Mouse (Mus musculus): ENCODE measurements around the gene Det1. TPM values are rescaled to one million over a fixed set of nuclear protein-coding genes. Genes with fewer than 3 reads are reported as not detected.

Det1 gene
- polyA plus RNA-seq, 1 experiment from 2014 or later: 14.9 TPM

- Histone ChIP-seq H3K27me3 (ENCODE audit: control insufficient read depth, insufficient read depth, low read length) (no peaks in the 10 kb centered on the region), H3K4me1 (ENCODE audit: control insufficient read depth, insufficient read depth, low read length) (peaks cover 10% of the 10 kb centered on the region), H3K4me3 (replicated peaks; ENCODE audit: low read depth, low read length) (no peak overlapping the region), H3K4me2 (ENCODE audit: low read length) (no peak overlapping the region), H3K9me3 (ENCODE audit: control insufficient read depth, low read length) (no peaks in the 10 kb centered on the region), H3K9ac (replicated peaks; ENCODE audit: low read length) (no peak overlapping the region), H3K36me3 (ENCODE audit: control insufficient read depth, insufficient read depth, low read length) (peaks cover 40% of the 10 kb centered on the region), H3K27ac (replicated peaks; ENCODE audit: low read depth, low read length) (no peak overlapping the region)
- no peak for ATAC-seq (ENCODE audit: low FRiP score, low TSS enrichment)
- WGBS: 76% methylated on average over 5 of the region's 5 CpGs
- no peak for DNase-seq
These were observed 61.2 kb downstream of the Det1 start for GRCm38 (mm10) chr7:78785906-78786305.

GRCm38 (mm10) chr7:78782639-78783581, 64.2 kb downstream of the Det1 start, which contains the start of the genes Mrps11 and Mrpl46:
TSS of gene Mrps11 (plus strand) at chr7:78783119.
TSS of gene Mrpl46 (minus strand) at chr7:78783531.
- Histone ChIP-seq H3K9me3 (ENCODE audit: control insufficient read depth, low read length) (no peaks in the 10 kb centered on the region), H3K9ac (replicated peaks; ENCODE audit: low read length) (peak within 1 kb of the TSS; percentile 70), H3K27me3 (ENCODE audit: control insufficient read depth, insufficient read depth, low read length) (no peaks in the 10 kb centered on the region), H3K4me3 (replicated peaks; ENCODE audit: low read depth, low read length) (peak within 1 kb of the TSS; percentile 83), H3K36me3 (ENCODE audit: control insufficient read depth, insufficient read depth, low read length) (peaks cover 37% of the 10 kb centered on the region), H3K27ac (replicated peaks; ENCODE audit: low read depth, low read length) (peak within 1 kb of the TSS; percentile 60), H3K4me1 (ENCODE audit: control insufficient read depth, insufficient read depth, low read length) (peaks cover 10% of the 10 kb centered on the region), H3K4me2 (ENCODE audit: low read length) (peak within 1 kb of the TSS; percentile 71)
- DNase-seq: peak; percentile 96
- peak; percentile 97 for ATAC-seq (ENCODE audit: low FRiP score, low TSS enrichment)
- under 1% methylated on average over 44 of the region's 44 CpGs for WGBS

- DNase-seq (no peak), ATAC-seq (ENCODE audit: low FRiP score, low TSS enrichment) (no peak)
- H3K4me3 ChIP-seq (replicated peaks; ENCODE audit: low read depth, low read length): no peak overlapping the region
- H3K36me3 ChIP-seq (ENCODE audit: control insufficient read depth, insufficient read depth, low read length): peaks cover 62% of the 10 kb centered on the region
- peaks cover 9% of the 10 kb centered on the region for H3K4me1 ChIP-seq (ENCODE audit: control insufficient read depth, insufficient read depth, low read length)
- H3K9ac ChIP-seq (replicated peaks; ENCODE audit: low read length): no peak overlapping the region
- H3K9me3 ChIP-seq (ENCODE audit: control insufficient read depth, low read length): no peaks in the 10 kb centered on the region
- no peaks in the 10 kb centered on the region for H3K27me3 ChIP-seq (ENCODE audit: control insufficient read depth, insufficient read depth, low read length)
- 93% methylated on average over 5 of the region's 5 CpGs for WGBS
- no peak overlapping the region for H3K4me2 ChIP-seq (ENCODE audit: low read length)
- no peak overlapping the region for H3K27ac ChIP-seq (replicated peaks; ENCODE audit: low read depth, low read length)
These were observed 68.3 kb downstream of the Det1 start for GRCm38 (mm10) chr7:78778741-78779140.

Small RNA genes lying within 50 kb of the gene (microRNA-seq; reads per million reads assigned to microRNA genes)
- 368 reads per million, percentile 69 among the genes with 10 or more reads in this experiment for gene Mir7-2

Other genes with a start within 250 kb of the Det1 start
- 27.0 and 27.1 TPM in 2 replicates for gene Ntrk3, start 109.3 kb downstream of the Det1 start, polyA plus RNA-seq (2014; fragmentation: Nextera tagmentation; extraction: Ambion mirVana)
- gene Mrps11, start 64.1 kb downstream of the Det1 start, polyA plus RNA-seq (2014; fragmentation: Nextera tagmentation; extraction: Ambion mirVana): 64.0 and 74.8 TPM in 2 replicates
- 55.9 and 60.6 TPM in 2 replicates for gene Mrpl46, start 63.7 kb downstream of the Det1 start, polyA plus RNA-seq (2014; fragmentation: Nextera tagmentation; extraction: Ambion mirVana)
- 33.7 and 39.1 TPM in 2 replicates for gene Aen, start 48.6 kb upstream of the Det1 start, polyA plus RNA-seq (2014; fragmentation: Nextera tagmentation; extraction: Ambion mirVana)
- 0.36 and 2.5 TPM in 2 replicates for gene Isg20, start 66.2 kb upstream of the Det1 start, polyA plus RNA-seq (2014; fragmentation: Nextera tagmentation; extraction: Ambion mirVana)
- gene Acan, start 206.2 kb upstream of the Det1 start, polyA plus RNA-seq (2014; fragmentation: Nextera tagmentation; extraction: Ambion mirVana): 0.08 and 0.09 TPM in 2 replicates